Mouse (Mus musculus) kidney, adult 2 months (tissue): ENCODE measurements around the gene Tubb4a.

Source experiments
- CTCF ChIP-seq: fragments of 200-500 bp; conservative IDR thresholded peaks from 2 replicates; pipeline ENCODE4 v1.5.1; 2011; ENCODE audit warnings: low read depth, mild to moderate bottlenecking, control low read depth, low read length, moderate library complexity, mixed read lengths; ENCODE audit not compliant: insufficient read depth, insufficient read length
- POLR2A ChIP-seq: fragments of 200-500 bp; IDR thresholded peaks from one replicate; pipeline ENCODE4 v1.6.1; 2011; ENCODE audit warnings: low read depth, low read length, control low read depth

GRCm38 (mm10) chr17:57031661-57032420, 55.7 kb downstream of the Tubb4a start:
- TF ChIP-seq POLR2A (peak; percentile 96), CTCF (no peak)
